Mouse (Mus musculus): ENCODE measurements at regions not wholly inside any gene's neighbourhood (a gene's known extent, or its start where the extent isn't known, plus 50 kb on each side); places are given as distances from the start of the nearest gene placed in this dataset.
"Not testable (repeated sequence)": the region's sequence is repeated elsewhere in the genome, so short reads cannot be mapped to it uniquely, and the experiment has no call there.

DNA sequence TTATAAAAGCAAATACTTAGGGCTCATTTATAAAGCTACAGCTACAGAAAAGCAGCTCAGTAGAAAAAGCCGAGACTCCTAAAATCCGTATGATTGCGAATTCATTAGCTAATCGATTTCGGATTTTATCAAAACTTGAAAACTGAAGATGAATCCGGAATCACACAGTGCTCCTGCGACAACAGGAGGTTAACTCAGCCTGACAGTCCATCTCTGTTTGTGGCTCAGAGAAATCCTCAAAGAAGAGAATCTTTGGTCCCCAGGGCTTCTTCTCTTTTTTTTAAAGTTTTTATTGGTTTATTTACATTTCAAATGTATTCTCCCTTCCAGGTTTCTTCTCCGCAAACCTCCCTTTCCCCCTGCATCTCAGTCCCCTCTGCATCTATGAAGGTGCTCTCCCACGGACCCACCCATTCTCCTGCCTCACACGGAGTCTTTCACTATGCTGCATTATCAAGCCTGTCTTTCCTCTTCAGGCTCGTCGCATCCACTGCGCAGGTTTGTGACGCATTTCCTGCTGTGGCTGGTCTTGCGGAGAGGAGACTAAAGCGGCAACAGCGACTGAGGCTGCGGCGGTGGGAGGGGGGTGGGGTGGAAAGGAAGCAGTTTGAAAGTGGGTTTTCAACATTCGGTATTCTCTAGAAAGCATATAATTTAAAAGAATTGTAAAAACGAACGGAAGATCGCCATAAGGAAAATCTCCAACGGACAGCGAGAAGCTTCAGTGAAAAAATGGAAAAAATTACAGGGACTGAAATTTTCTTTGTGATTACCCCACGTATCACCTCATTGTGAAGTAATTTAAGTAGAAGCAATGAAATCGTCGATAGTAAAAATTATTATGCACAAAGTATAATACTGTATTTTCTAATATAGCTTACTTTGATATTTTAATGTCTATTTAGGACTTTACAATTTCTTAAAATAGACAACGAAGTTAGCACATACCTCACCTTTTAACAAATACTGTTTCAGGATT, 482.5 kb upstream of the Snrpn start:
- H3K27ac ChIP-seq (ENCODE audit: low read depth, low read length); H3K36me3 ChIP-seq (ENCODE audit: control insufficient read depth, insufficient read depth, low read length); H3K9me3 ChIP-seq (ENCODE audit: control insufficient read depth, low read length); H3K4me1 ChIP-seq (replicated peaks; ENCODE audit: control insufficient read depth, insufficient read depth, low read length); H3K9ac ChIP-seq (ENCODE audit: low read length); H3K27me3 ChIP-seq (ENCODE audit: control insufficient read depth, insufficient read depth, low read length): not testable (repeated sequence)
- H3K4me2 ChIP-seq (ENCODE audit: low read depth, low read length, severe bottlenecking), result peak overlapping the region; percentile 39; the same call in 1 of the 2 replicates
- peak; percentile 76 for DNase-seq (ENCODE audit: low spot score)
- 30% methylated on average over 29 of the region's 29 CpGs for WGBS
- H3K4me3 ChIP-seq (ENCODE audit: low read depth, low read length), result peak overlapping the region; percentile 25
- ATAC-seq (replicated peaks; ENCODE audit: low FRiP score), result peak; percentile 95

- not testable (repeated sequence) for H3K4me1 ChIP-seq (replicated peaks; ENCODE audit: control insufficient read depth, insufficient read depth, low read length); H3K9me3 ChIP-seq (ENCODE audit: control insufficient read depth, low read length); H3K27ac ChIP-seq (ENCODE audit: low read depth, low read length); H3K4me2 ChIP-seq (ENCODE audit: low read depth, low read length, severe bottlenecking); H3K27me3 ChIP-seq (ENCODE audit: control insufficient read depth, insufficient read depth, low read length); H3K4me3 ChIP-seq (ENCODE audit: low read depth, low read length); H3K9ac ChIP-seq (ENCODE audit: low read length); H3K36me3 ChIP-seq (ENCODE audit: control insufficient read depth, insufficient read depth, low read length)
- DNase-seq (ENCODE audit: low spot score), result peak; percentile 51
- WGBS, result 12% methylated on average over 5 of the region's 5 CpGs
- 0 out of 2 replicates have a peak, but pooled peaks have one; percentile 55 for ATAC-seq (replicated peaks; ENCODE audit: low FRiP score)
Measured at GRCm38 (mm10) chr7:60617070-60617674, 477.2 kb upstream of the Snrpn start.
